Mouse (Mus musculus) left cerebral cortex, postnatal 25 days (tissue): ENCODE results near the gene Pla2g4b. TPM values are rescaled to one million over a fixed set of nuclear protein-coding genes. Genes with fewer than 3 reads are reported as not detected.

Experiments
- DNase-seq, 2 experiments: peaks; one replicate each; pipeline ENCODE4 v3.0.0; 2022; ENCODE audit warnings: low spot score in 2 of 2, mixed read lengths in 1 of 2
- intact Hi-C: fragments of 180-260 bp; cut with DNase I; formaldehyde crosslinking; loops from one replicate; pipeline ENCODE4 v1.15.1; 2025
- total RNA-seq, 2 experiments: library from RNA; stranded (reverse); gene quantifications; 2 replicates each; pipeline ENCODE4 v1.2.3; 2021

Pla2g4b gene
- total RNA-seq: 1 to 10 TPM; 2.1 to 3.0 TPM

- DNase-seq: no peak
- intact Hi-C loops: no loop called here
Measured at GRCm38 (mm10) chr2:120032726-120033467, at the start of gene Pla2g4b. Gene Pla2g4b (plus strand): TSS chr2:120033417.

- intact Hi-C loops: no loop called here
- DNase-seq: no peak
Measured at GRCm38 (mm10) chr2:119985871-119986270, 47.3 kb upstream of the Pla2g4b start.

- intact Hi-C loops: no loop called here
- DNase-seq: no peak
Measured at GRCm38 (mm10) chr2:119986369-119986768, 46.8 kb upstream of the Pla2g4b start.

GRCm38 (mm10) chr2:119987441-119987840 lies 45.8 kb upstream of the Pla2g4b start:
- intact Hi-C loops: no loop called here
- DNase-seq: no peak

GRCm38 (mm10) chr2:119988952-119989351 lies 44.3 kb upstream of the Pla2g4b start:
- intact Hi-C loops: no loop called here

GRCm38 (mm10) chr2:119990881-119991280 lies 42.3 kb upstream of the Pla2g4b start:
- intact Hi-C loops: no loop called here
- DNase-seq: no peak

More at GRCm38 (mm10) chr2:119988952-119989351, 44.3 kb upstream of the Pla2g4b start:
- DNase-seq: no peak

GRCm38 (mm10) chr2:119992349-119992748 lies 40.9 kb upstream of the Pla2g4b start:
- intact Hi-C loops: no loop called here

GRCm38 (mm10) chr2:119993515-119993914 lies 39.7 kb upstream of the Pla2g4b start:
- intact Hi-C loops: no loop called here
- no peak for DNase-seq

More at GRCm38 (mm10) chr2:119992349-119992748, 40.9 kb upstream of the Pla2g4b start:
- no peak for DNase-seq

GRCm38 (mm10) chr2:119994839-119995238 lies 38.4 kb upstream of the Pla2g4b start:
- no peak for DNase-seq
- intact Hi-C loops: loop anchor here (2.0 kb wide), 1 partner anchor 14 kb away; no protein-coding TSS in a partner anchor

GRCm38 (mm10) chr2:119995391-119996281 lies 37.6 kb upstream of the Pla2g4b start:
- DNase-seq: peak in 1 of 2 experiments; percentile 53
- intact Hi-C loops: loop anchor here (2.0 kb wide), 1 partner anchor 15 kb away; no protein-coding TSS in a partner anchor

GRCm38 (mm10) chr2:119997354-119997753 lies 35.9 kb upstream of the Pla2g4b start:
- intact Hi-C loops: no loop called here
- DNase-seq: no peak

GRCm38 (mm10) chr2:119999731-120000130 lies 33.5 kb upstream of the Pla2g4b start:
- DNase-seq: no peak
- intact Hi-C loops: no loop called here

GRCm38 (mm10) chr2:120000882-120001584 lies 32.2 kb upstream of the Pla2g4b start:
- DNase-seq: no peak
- intact Hi-C loops: no loop called here

- intact Hi-C loops: no loop called here
- DNase-seq: no peak
Measured at GRCm38 (mm10) chr2:120001956-120002355, 31.3 kb upstream of the Pla2g4b start.

GRCm38 (mm10) chr2:120003970-120004369 lies 29.2 kb upstream of the Pla2g4b start:
- DNase-seq: no peak
- intact Hi-C loops: no loop called here

GRCm38 (mm10) chr2:120006696-120007095 lies 26.5 kb upstream of the Pla2g4b start:
- intact Hi-C loops: no loop called here
- no peak for DNase-seq

- intact Hi-C loops: no loop called here
Measured at GRCm38 (mm10) chr2:120007680-120008210, 25.5 kb upstream of the Pla2g4b start.

GRCm38 (mm10) chr2:120008672-120009071 lies 24.5 kb upstream of the Pla2g4b start:
- DNase-seq: no peak
- intact Hi-C loops: no loop called here

More at GRCm38 (mm10) chr2:120007680-120008210, 25.5 kb upstream of the Pla2g4b start:
- DNase-seq: no peak

GRCm38 (mm10) chr2:120011462-120012200 lies 21.6 kb upstream of the Pla2g4b start:
- intact Hi-C loops: no loop called here
- peak; percentile 54 to 75 for DNase-seq
